Mouse (Mus musculus): ENCODE results near the gene Zfp526.

DNA sequence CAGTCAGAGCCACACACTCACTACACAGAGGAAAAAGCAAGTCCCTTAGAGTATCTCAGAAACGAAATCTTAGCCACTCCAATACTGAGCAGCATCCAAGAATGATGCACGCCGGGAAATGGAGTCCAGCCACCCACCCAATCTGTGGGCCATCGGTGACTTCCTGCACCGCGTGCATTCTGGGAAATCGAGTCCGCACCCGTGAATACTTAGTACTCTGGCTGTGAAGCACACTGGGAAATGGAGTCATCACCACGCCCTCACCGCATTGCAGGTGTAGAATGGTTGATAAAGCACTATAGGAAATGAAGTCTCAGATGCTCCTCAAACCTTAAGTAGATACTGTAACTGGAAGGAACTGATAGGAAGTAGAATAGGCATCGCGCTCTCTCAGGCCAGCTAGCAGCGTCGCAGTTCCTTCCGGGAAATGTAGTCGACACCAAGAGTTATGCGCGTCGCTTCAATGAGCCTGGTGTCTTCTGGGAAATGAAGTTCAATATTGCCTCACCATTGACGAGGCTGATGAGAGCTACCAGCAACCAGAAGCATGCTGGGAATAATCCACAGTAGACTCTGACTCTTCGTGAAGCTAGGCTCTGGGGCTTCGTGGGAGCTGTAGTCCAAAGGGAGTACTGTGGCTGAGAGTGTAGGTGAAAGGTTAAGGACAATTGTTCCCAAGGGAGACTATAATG is 16.9 kb downstream of the Zfp526 start:
- TF ChIP-seq EP300 (IDR thresholded peaks at IDR 0.05; ENCODE audit: insufficient read depth, low read depth, low read length), result no peak
- no peak for TF ChIP-seq CTCF (IDR thresholded peaks at IDR 0.05; ENCODE audit: low read depth, low read length)
- TF ChIP-seq POLR2A (IDR thresholded peaks at IDR 0.05; ENCODE audit: insufficient read depth, low read length), result no peak

Data from ES-Bruce4 (cell line).